Mouse (Mus musculus): ENCODE data around the gene Plcg2. TPM values are rescaled to one million over a fixed set of nuclear protein-coding genes. Genes with fewer than 3 reads are reported as not detected.

Plcg2 gene
- polyA plus RNA-seq, 1 experiment from 2014 or later = 2.2 TPM

GRCm38 (mm10) chr8:117660358-117661031, 162.4 kb downstream of the Plcg2 start:
- peaks cover 15% of the 10 kb centered on the region for H3K4me1 ChIP-seq
- no peak overlapping the region for H3K9ac ChIP-seq
- H3K36me3 ChIP-seq = no peaks in the 10 kb centered on the region
- no peak overlapping the region for H3K4me3 ChIP-seq
- peak overlapping the region; percentile 19; the same call in 1 of the 2 replicates for H3K4me2 ChIP-seq (replicated peaks)
- peak; percentile 78 for ATAC-seq (ENCODE audit: low FRiP score)
- peaks cover 3% of the 10 kb centered on the region; the same call in 1 of the 2 replicates for H3K27me3 ChIP-seq
- 0 out of 2 replicates have a peak overlapping the region, but pooled peaks have one; percentile 2 for H3K27ac ChIP-seq
- H3K9me3 ChIP-seq (replicated peaks) = no peaks in the 10 kb centered on the region
- WGBS = 23% methylated on average over 11 of the region's 11 CpGs

DNA sequence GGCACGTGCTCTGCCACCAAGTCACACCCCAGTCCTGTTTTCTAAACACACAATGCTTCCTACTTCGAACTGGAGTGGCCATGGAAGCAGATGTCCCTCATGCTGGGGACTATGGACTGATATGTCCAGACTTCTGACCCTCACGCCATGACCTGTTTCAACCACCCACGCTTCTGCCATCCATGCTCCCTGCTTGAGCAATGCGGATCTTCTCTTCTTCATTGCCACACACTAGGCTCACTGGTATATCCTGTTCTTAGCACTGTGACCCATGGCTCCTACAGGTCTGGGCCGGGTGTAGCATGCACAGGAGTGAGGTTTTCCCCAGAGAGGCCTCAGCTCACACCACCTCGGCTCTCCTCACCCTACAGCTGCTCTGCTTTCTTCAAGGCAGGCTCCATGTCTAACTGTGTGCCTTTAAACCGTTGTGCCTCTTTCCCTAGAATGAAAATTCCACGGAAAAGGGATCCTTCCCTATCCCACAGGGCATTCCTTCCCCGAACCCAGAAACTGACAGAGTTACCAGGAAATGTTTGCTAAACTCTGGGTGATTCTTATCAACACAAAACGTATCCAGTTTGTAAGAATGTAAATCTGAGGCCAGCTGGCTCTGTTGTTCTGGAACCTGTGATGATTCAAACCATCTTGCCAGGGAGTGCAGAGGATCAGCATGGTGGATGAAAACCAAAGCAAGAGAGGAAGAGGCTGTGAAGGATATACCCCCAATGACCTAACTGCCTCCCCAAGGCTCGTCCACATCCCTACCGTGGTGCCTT, 169.4 kb downstream of the Plcg2 start:
- Histone ChIP-seq H3K9me3 (replicated peaks) (no peaks in the 10 kb centered on the region), H3K4me3 (no peak overlapping the region), H3K9ac (no peak overlapping the region), H3K36me3 (no peaks in the 10 kb centered on the region), H3K4me2 (replicated peaks) (no peak overlapping the region), H3K27ac (no peak overlapping the region), H3K4me1 (no peaks in the 10 kb centered on the region), H3K27me3 (no peaks in the 10 kb centered on the region)
- 80% methylated on average over 13 of the region's 13 CpGs for WGBS
- ATAC-seq (ENCODE audit: low FRiP score) = no peak

GRCm38 (mm10) chr8:117670461-117670860, 172.4 kb downstream of the Plcg2 start:
- 45% methylated on average over 11 of the region's 11 CpGs for WGBS
- Histone ChIP-seq H3K9ac (no peak overlapping the region), H3K36me3 (no peaks in the 10 kb centered on the region), H3K4me3 (no peak overlapping the region), H3K27me3 (no peaks in the 10 kb centered on the region), H3K27ac (no peak overlapping the region), H3K9me3 (replicated peaks) (no peaks in the 10 kb centered on the region), H3K4me1 (no peaks in the 10 kb centered on the region), H3K4me2 (replicated peaks) (no peak overlapping the region)
- ATAC-seq (ENCODE audit: low FRiP score) = no peak

- Histone ChIP-seq H3K4me2 (replicated peaks) (no peak overlapping the region), H3K4me1 (no peaks in the 10 kb centered on the region), H3K36me3 (no peaks in the 10 kb centered on the region), H3K27me3 (no peaks in the 10 kb centered on the region), H3K9ac (no peak overlapping the region), H3K9me3 (replicated peaks) (no peaks in the 10 kb centered on the region), H3K27ac (no peak overlapping the region), H3K4me3 (no peak overlapping the region)
- no peak for ATAC-seq (ENCODE audit: low FRiP score)
- WGBS = 69% methylated on average over 3 of the region's 3 CpGs
These were observed 174.5 kb downstream of the Plcg2 start for GRCm38 (mm10) chr8:117672558-117672957.

GRCm38 (mm10) chr8:117673430-117673830, 175.3 kb downstream of the Plcg2 start, which contains the start of gene Sdr42e1:
Gene Sdr42e1 (minus strand): TSS chr8:117673689.
- Histone ChIP-seq H3K4me3 (peak within 1 kb of the TSS; percentile 40), H3K9ac (no peak within 1 kb of the TSS)
- WGBS = 14% methylated on average over 17 of the region's 17 CpGs

DNA sequence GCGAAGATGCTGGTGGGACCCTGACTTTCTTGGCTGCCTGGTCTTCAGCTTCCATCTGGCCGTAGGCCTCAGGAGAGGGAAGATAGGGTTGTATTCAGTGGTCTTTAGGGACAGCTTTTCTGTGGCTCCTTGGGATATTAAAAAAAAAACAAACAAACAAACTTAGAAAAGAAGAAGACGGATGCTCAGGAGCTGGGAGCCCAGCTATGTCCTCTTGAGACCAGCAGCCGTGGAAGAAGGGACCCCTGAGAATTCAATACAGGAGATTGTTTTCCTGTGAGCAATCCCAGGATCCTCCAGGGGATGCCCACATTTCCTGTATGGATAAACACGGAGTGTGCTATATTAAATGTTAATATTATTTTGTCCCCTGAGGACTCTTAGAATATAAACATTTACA, 177.1 kb downstream of the Plcg2 start:
- Histone ChIP-seq H3K27ac (no peak overlapping the region), H3K4me2 (replicated peaks) (no peak overlapping the region), H3K27me3 (no peaks in the 10 kb centered on the region), H3K4me3 (no peak overlapping the region), H3K9ac (no peak overlapping the region), H3K9me3 (replicated peaks) (no peaks in the 10 kb centered on the region), H3K36me3 (no peaks in the 10 kb centered on the region), H3K4me1 (no peaks in the 10 kb centered on the region)
- no peak for ATAC-seq (ENCODE audit: low FRiP score)
- WGBS = 87% methylated on average over 5 of the region's 5 CpGs

More at GRCm38 (mm10) chr8:117673430-117673830, 175.3 kb downstream of the Plcg2 start, which contains the start of gene Sdr42e1:
- Histone ChIP-seq H3K36me3 (no peaks in the 10 kb centered on the region), H3K4me1 (no peaks in the 10 kb centered on the region), H3K27me3 (no peaks in the 10 kb centered on the region), H3K4me2 (replicated peaks) (peak within 1 kb of the TSS; percentile 61), H3K9me3 (replicated peaks) (no peaks in the 10 kb centered on the region), H3K27ac (no peak within 1 kb of the TSS)
- no peak for ATAC-seq (ENCODE audit: low FRiP score)

- H3K4me1 ChIP-seq = no peaks in the 10 kb centered on the region
- 82% methylated on average over 9 of the region's 9 CpGs for WGBS
These were observed 178.4 kb downstream of the Plcg2 start for GRCm38 (mm10) chr8:117676460-117676859.

GRCm38 (mm10) chr8:117677011-117677410, 178.9 kb downstream of the Plcg2 start:
- no peak for ATAC-seq (ENCODE audit: low FRiP score)
- H3K4me1 ChIP-seq = no peaks in the 10 kb centered on the region
- no peak overlapping the region for H3K4me2 ChIP-seq (replicated peaks)
- H3K9ac ChIP-seq = no peak overlapping the region
- WGBS = 87% methylated on average over 8 of the region's 8 CpGs
- H3K36me3 ChIP-seq = no peaks in the 10 kb centered on the region
- H3K27me3 ChIP-seq = no peaks in the 10 kb centered on the region
- no peak overlapping the region for H3K27ac ChIP-seq
- no peak overlapping the region for H3K4me3 ChIP-seq
- H3K9me3 ChIP-seq (replicated peaks) = no peaks in the 10 kb centered on the region

More at GRCm38 (mm10) chr8:117676460-117676859, 178.4 kb downstream of the Plcg2 start:
- no peak for ATAC-seq (ENCODE audit: low FRiP score)
- Histone ChIP-seq H3K36me3 (no peaks in the 10 kb centered on the region), H3K27me3 (no peaks in the 10 kb centered on the region), H3K9ac (no peak overlapping the region), H3K9me3 (replicated peaks) (no peaks in the 10 kb centered on the region), H3K4me3 (no peak overlapping the region), H3K4me2 (replicated peaks) (no peak overlapping the region), H3K27ac (no peak overlapping the region)

DNA sequence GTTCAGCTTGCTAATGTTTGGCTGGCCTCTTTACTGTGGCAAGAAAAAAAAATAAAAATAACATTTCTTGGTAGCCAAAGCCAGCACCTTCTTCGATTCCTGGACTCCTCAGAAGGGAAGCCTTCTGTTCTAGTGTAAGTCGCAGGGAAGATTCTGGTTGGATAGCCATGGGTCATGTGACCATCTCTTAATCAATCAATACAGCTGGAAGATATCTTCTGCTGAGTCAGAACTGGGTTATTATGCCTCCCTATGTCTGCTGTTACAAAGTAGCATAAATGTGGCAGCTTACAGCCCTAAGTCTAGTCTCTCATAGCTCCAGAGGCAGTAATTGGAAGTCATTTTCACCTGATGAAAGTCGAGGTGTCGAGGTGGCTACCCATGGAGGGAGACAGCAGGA, 180.6 kb downstream of the Plcg2 start:
- Histone ChIP-seq H3K27me3 (no peaks in the 10 kb centered on the region), H3K9me3 (replicated peaks) (no peaks in the 10 kb centered on the region), H3K4me3 (no peak overlapping the region), H3K9ac (no peak overlapping the region), H3K4me2 (replicated peaks) (no peak overlapping the region), H3K36me3 (no peaks in the 10 kb centered on the region), H3K4me1 (no peaks in the 10 kb centered on the region), H3K27ac (no peak overlapping the region)
- no peak for ATAC-seq (ENCODE audit: low FRiP score)
- 83% methylated on average over 4 of the region's 4 CpGs for WGBS

DNA sequence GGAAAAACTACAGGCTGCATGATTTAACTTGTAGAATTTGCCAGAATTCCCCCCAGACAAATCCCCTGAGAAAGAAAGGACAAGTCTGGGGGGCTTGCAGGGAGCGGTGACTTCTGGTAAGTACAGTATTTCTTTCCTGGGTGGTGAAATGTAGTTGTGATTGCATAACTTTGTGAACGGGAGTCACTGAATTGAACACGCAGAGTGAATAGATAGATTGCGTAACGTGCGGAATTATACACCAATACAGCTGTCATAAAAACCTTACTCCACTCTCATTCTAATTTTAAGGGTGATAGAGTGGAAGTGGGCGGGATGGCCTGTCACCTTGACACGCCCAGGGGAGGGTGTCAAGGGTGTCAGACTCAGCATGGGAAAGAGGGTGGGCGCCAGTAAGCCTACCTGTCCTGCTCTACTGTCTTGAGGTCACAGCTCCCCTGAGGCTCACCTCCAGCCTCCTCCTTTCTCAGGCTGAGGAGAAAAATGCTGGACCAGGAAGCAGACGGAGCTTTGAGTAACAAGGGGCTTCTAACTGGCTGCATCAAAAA, 185.9 kb downstream of the Plcg2 start:
- H3K4me2 ChIP-seq (replicated peaks) = no peak overlapping the region
- H3K9me3 ChIP-seq (replicated peaks) = no peaks in the 10 kb centered on the region
- no peak for ATAC-seq (ENCODE audit: low FRiP score)
- no peaks in the 10 kb centered on the region for H3K27me3 ChIP-seq
- no peak overlapping the region for H3K9ac ChIP-seq
- no peak overlapping the region for H3K4me3 ChIP-seq
- 87% methylated on average over 10 of the region's 10 CpGs for WGBS
- H3K4me1 ChIP-seq = no peaks in the 10 kb centered on the region
- H3K36me3 ChIP-seq = no peaks in the 10 kb centered on the region
- no peak overlapping the region for H3K27ac ChIP-seq

GRCm38 (mm10) chr8:117684504-117684903, 186.4 kb downstream of the Plcg2 start:
- ATAC-seq (ENCODE audit: low FRiP score) = no peak
- H3K4me1 ChIP-seq = no peaks in the 10 kb centered on the region

More at GRCm38 (mm10) chr8:117684504-117684903, 186.4 kb downstream of the Plcg2 start:
- Histone ChIP-seq H3K9me3 (replicated peaks) (no peaks in the 10 kb centered on the region), H3K36me3 (no peaks in the 10 kb centered on the region), H3K4me2 (replicated peaks) (no peak overlapping the region), H3K4me3 (no peak overlapping the region), H3K27ac (no peak overlapping the region), H3K9ac (no peak overlapping the region), H3K27me3 (no peaks in the 10 kb centered on the region)
- 71% methylated on average over 11 of the region's 11 CpGs for WGBS
